Mouse (Mus musculus) liver, adult 2 months (tissue): ENCODE results near the gene Srrm2. TPM values are rescaled to one million over a fixed set of nuclear protein-coding genes. Genes with fewer than 3 reads are reported as not detected.

Experiments used
- DNase-seq: peaks from one replicate; pipeline ENCODE4 v3.0.0-alpha.2; 2011; ENCODE audit warnings: low read depth, low spot score; ENCODE audit errors: extremely low read depth
- H3K27ac ChIP-seq: fragments of 200-500 bp; replicated peaks from 2 replicates; pipeline ENCODE4 v1.5.1; 2012; ENCODE audit warnings: low read depth, mild to moderate bottlenecking, control low read depth, inconsistent platforms, low read length; ENCODE audit not compliant: insufficient read depth
- H3K27me3 ChIP-seq: fragments of 200-500 bp; 2 replicates; pipeline ENCODE4 v1.6.1; 2012; ENCODE audit warnings: mild to moderate bottlenecking, moderate library complexity, low read length, inconsistent platforms; ENCODE audit not compliant: control insufficient read depth, insufficient read depth
- H3K36me3 ChIP-seq: fragments of 200-500 bp; 2 replicates; pipeline ENCODE4 v1.6.1; 2012; ENCODE audit warnings: low read length, inconsistent platforms; ENCODE audit not compliant: control insufficient read depth, insufficient read depth
- H3K4me1 ChIP-seq: fragments of 200-500 bp; 2 replicates; pipeline ENCODE4 v1.6.1; 2011; ENCODE audit warnings: low read length; ENCODE audit not compliant: control insufficient read depth, insufficient read depth
- H3K4me3 ChIP-seq: fragments of 200-500 bp; 2 replicates; pipeline ENCODE4 v1.5.1; 2011; ENCODE audit warnings: low read depth, mild to moderate bottlenecking, control low read depth, low read length, moderate library complexity; ENCODE audit not compliant: insufficient read depth
- H3K79me2 ChIP-seq: fragments of 200-500 bp; 2 replicates; pipeline ENCODE4 v1.6.1; 2012; ENCODE audit warnings: inconsistent platforms, mild to moderate bottlenecking, low read length, moderate library complexity; ENCODE audit not compliant: control insufficient read depth, insufficient read depth
- H3K9ac ChIP-seq: fragments of 200-500 bp; 2 replicates; pipeline ENCODE4 v1.6.1; 2012; ENCODE audit warnings: low read depth, mild to moderate bottlenecking, control low read depth, inconsistent platforms, low read length
- CTCF ChIP-seq: fragments of 200-500 bp; IDR thresholded peaks from 2 replicates; pipeline ENCODE4 v1.5.1; 2011; ENCODE audit warnings: low read depth, low read length, control low read depth
- POLR2A ChIP-seq: fragments of 200-500 bp; IDR thresholded peaks from 2 replicates; pipeline ENCODE4 v1.6.1; 2011; ENCODE audit warnings: low read length, control low read depth; ENCODE audit not compliant: insufficient read depth; ENCODE audit errors: extremely low read depth
- WGBS: fragments of 180-500 bp; shearing (Covaris S2); methylation state at CpG from one replicate; pipeline ENCODE4 v1.1.7; 2018; 5-methylcytosine and 5-hydroxymethylcytosine counted together
- polyA plus RNA-seq: library from polyadenylated mRNA; depleted of rRNA; stranded (reverse); fragments of >200 nt; gene quantifications from 2 replicates; pipeline ENCODE4 v1.2.3, GENCODE M21; 2012
- total RNA-seq: library from RNA; depleted of rRNA; stranded (reverse); fragments of >200 nt; gene quantifications from 2 replicates; pipeline ENCODE4 v1.2.3, GENCODE M21; 2014

Gene Srrm2
- total and polyA plus RNA-seq, 2 experiments = 33.0 to 316 TPM

- peak overlapping the region; percentile 82; the same call in 1 of the 2 replicates for H3K27ac ChIP-seq
These were observed 14.2 kb downstream of the Srrm2 start for GRCm38 (mm10) chr17:23804426-23805085.

GRCm38 (mm10) chr17:23806867-23807266 is 16.5 kb downstream of the Srrm2 start:
- 63% methylated on average over 25 of the region's 25 CpGs for WGBS
- peaks cover 11% of the 10 kb centered on the region; the same call in 1 of the 2 replicates for H3K4me1 ChIP-seq
- DNase-seq = no peak
- H3K4me3 ChIP-seq = no peak overlapping the region; the same call in 1 of the 2 replicates
- no peaks in the 10 kb centered on the region for H3K27me3 ChIP-seq
- H3K9ac ChIP-seq = 0 out of 2 replicates have a peak overlapping the region, but pooled peaks have one; percentile 50
- H3K27ac ChIP-seq = no peak overlapping the region
- H3K79me2 ChIP-seq = peaks cover 27% of the 10 kb centered on the region
- TF ChIP-seq POLR2A (no peak), CTCF (peak; percentile 44)
- peaks cover 45% of the 10 kb centered on the region for H3K36me3 ChIP-seq

More at GRCm38 (mm10) chr17:23804426-23805085, 14.2 kb downstream of the Srrm2 start:
- WGBS = under 1% methylated on average over 8 of the region's 8 CpGs
- TF ChIP-seq CTCF (no peak), POLR2A (no peak)
- peaks cover 11% of the 10 kb centered on the region; the same call in 1 of the 2 replicates for H3K4me1 ChIP-seq
- peak overlapping the region; percentile 93 for H3K9ac ChIP-seq
- H3K79me2 ChIP-seq = peaks cover 27% of the 10 kb centered on the region
- peak overlapping the region; percentile 99 for H3K4me3 ChIP-seq
- peaks cover 24% of the 10 kb centered on the region for H3K36me3 ChIP-seq
- H3K27me3 ChIP-seq = no peaks in the 10 kb centered on the region
- no peak for DNase-seq

- no peak overlapping the region for H3K9ac ChIP-seq
- no peak for DNase-seq
- H3K27ac ChIP-seq = no peak overlapping the region
- H3K79me2 ChIP-seq = peaks cover 27% of the 10 kb centered on the region
- peaks cover 11% of the 10 kb centered on the region; the same call in 1 of the 2 replicates for H3K4me1 ChIP-seq
- TF ChIP-seq CTCF (no peak), POLR2A (no peak)
- peaks cover 53% of the 10 kb centered on the region for H3K36me3 ChIP-seq
- H3K27me3 ChIP-seq = no peaks in the 10 kb centered on the region
- H3K4me3 ChIP-seq = no peak overlapping the region
- 82% methylated on average over 3 of the region's 3 CpGs for WGBS
These were observed 17.6 kb downstream of the Srrm2 start for GRCm38 (mm10) chr17:23807918-23808317.

GRCm38 (mm10) chr17:23815641-23816040 is 25.3 kb downstream of the Srrm2 start:
- H3K79me2 ChIP-seq = no peaks in the 10 kb centered on the region; the same call in 1 of the 2 replicates
- H3K4me1 ChIP-seq = no peaks in the 10 kb centered on the region
- H3K36me3 ChIP-seq = peaks cover 83% of the 10 kb centered on the region
- no peak overlapping the region for H3K9ac ChIP-seq
- H3K27me3 ChIP-seq = no peaks in the 10 kb centered on the region
- no peak for DNase-seq
- WGBS = over 99% methylated on average over 16 of the region's 16 CpGs
- H3K4me3 ChIP-seq = no peak overlapping the region
- no peak overlapping the region for H3K27ac ChIP-seq
- TF ChIP-seq CTCF (no peak), POLR2A (no peak)

GRCm38 (mm10) chr17:23818579-23818978 is 28.2 kb downstream of the Srrm2 start:
- H3K4me3 ChIP-seq = no peak overlapping the region
- H3K4me1 ChIP-seq = no peaks in the 10 kb centered on the region
- no peaks in the 10 kb centered on the region for H3K27me3 ChIP-seq
- H3K27ac ChIP-seq = no peak overlapping the region
- no peaks in the 10 kb centered on the region; the same call in 1 of the 2 replicates for H3K79me2 ChIP-seq
- 98% methylated on average over 8 of the region's 8 CpGs for WGBS
- H3K36me3 ChIP-seq = peaks cover 75% of the 10 kb centered on the region
- TF ChIP-seq CTCF (no peak), POLR2A (no peak)
- DNase-seq = no peak
- no peak overlapping the region for H3K9ac ChIP-seq

- Histone ChIP-seq H3K4me1 (no peaks in the 10 kb centered on the region), H3K27ac (no peak overlapping the region), H3K4me3 (no peak overlapping the region), H3K79me2 (no peaks in the 10 kb centered on the region; the same call in 1 of the 2 replicates), H3K36me3 (peaks cover 76% of the 10 kb centered on the region), H3K27me3 (no peaks in the 10 kb centered on the region), H3K9ac (no peak overlapping the region)
- DNase-seq = no peak
- TF ChIP-seq CTCF (no peak), POLR2A (no peak)
- WGBS = 98% methylated on average over 25 of the region's 25 CpGs
These were observed 28.9 kb downstream of the Srrm2 start for GRCm38 (mm10) chr17:23819235-23819634.
